Mouse (Mus musculus): ENCODE results near the gene Rmi1. TPM values are rescaled to one million over a fixed set of nuclear protein-coding genes. Genes with fewer than 3 reads are reported as not detected.

Rmi1 gene
- polyA plus RNA-seq, 1 experiment from 2014 or later, result 22.7 TPM

DNA sequence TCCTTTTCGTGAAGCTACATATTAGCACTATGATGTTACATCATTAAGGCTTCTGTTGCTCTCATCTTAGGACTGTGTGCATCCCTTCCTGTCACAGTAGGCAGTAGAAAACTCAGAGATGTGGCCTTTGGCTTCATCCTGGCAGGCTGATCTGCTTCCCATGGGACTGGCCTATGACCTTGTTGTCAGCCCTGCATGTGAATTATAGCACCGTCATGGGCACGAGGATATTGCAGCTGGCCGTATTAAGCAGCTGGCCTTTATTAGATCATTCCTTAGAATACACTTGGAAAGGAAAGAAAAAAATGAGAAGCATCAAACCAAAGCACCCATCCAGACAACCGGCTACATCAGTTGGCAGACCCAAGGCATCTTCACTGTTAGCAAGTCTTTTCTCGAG, 13.3 kb downstream of the Rmi1 start:
- H3K36me3 ChIP-seq (ENCODE audit: control insufficient read depth, insufficient read depth, low read length), result no peaks in the 10 kb centered on the region; the same call in 1 of the 2 replicates
- no peak overlapping the region for H3K9ac ChIP-seq (ENCODE audit: low read depth, low read length)
- H3K27me3 ChIP-seq (ENCODE audit: control insufficient read depth, insufficient read depth, low read length), result no peaks in the 10 kb centered on the region
- WGBS (ENCODE audit: insufficient replicate concordance), result 81% methylated on average over 6 of the region's 6 CpGs
- no peak overlapping the region for H3K4me3 ChIP-seq (ENCODE audit: low read depth, low read length)
- H3K4me1 ChIP-seq (ENCODE audit: control insufficient read depth, insufficient read depth, low read length), result no peaks in the 10 kb centered on the region
- H3K4me2 ChIP-seq, result no peak overlapping the region
- no peak overlapping the region for H3K27ac ChIP-seq (ENCODE audit: low read depth, low read length)
- H3K9me3 ChIP-seq (replicated peaks; ENCODE audit: control insufficient read depth, low read length), result no peaks in the 10 kb centered on the region
- ATAC-seq (replicated peaks; ENCODE audit: insufficient number of reproducible peaks, low FRiP score, low TSS enrichment), result no peak

- H3K27ac ChIP-seq (ENCODE audit: low read depth, low read length), result no peak overlapping the region
- H3K9ac ChIP-seq (ENCODE audit: low read depth, low read length), result no peak overlapping the region
- no peaks in the 10 kb centered on the region for H3K27me3 ChIP-seq (ENCODE audit: control insufficient read depth, insufficient read depth, low read length)
- no peaks in the 10 kb centered on the region for H3K36me3 ChIP-seq (ENCODE audit: control insufficient read depth, insufficient read depth, low read length)
- no peak overlapping the region for H3K4me2 ChIP-seq
- ATAC-seq (replicated peaks; ENCODE audit: insufficient number of reproducible peaks, low FRiP score, low TSS enrichment), result no peak
- no peaks in the 10 kb centered on the region for H3K9me3 ChIP-seq (replicated peaks; ENCODE audit: control insufficient read depth, low read length)
- no peaks in the 10 kb centered on the region for H3K4me1 ChIP-seq (ENCODE audit: control insufficient read depth, insufficient read depth, low read length)
- H3K4me3 ChIP-seq (ENCODE audit: low read depth, low read length), result no peak overlapping the region
- 82% methylated on average over 5 of the region's 5 CpGs for WGBS (ENCODE audit: insufficient replicate concordance)
These were observed 13.8 kb downstream of the Rmi1 start for GRCm38 (mm10) chr13:58415838-58416237.

DNA sequence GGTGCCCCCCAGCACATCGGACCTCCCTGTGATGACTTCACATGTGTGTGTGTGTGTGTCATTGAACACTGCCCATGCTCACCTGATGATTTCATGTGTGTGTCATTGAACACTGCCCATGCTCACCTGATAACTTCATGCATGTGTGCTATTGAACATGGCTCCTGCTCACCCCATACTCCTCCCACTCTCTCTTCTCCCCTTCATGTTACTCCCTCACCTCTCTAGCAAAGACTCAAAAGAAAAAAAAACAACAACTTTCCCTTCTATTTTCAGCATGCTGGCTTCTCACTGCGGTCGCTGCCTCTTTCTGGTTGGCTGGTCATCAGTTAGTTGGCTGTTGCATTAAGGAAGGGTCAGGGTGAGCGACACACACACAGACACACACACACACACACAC, 16.6 kb downstream of the Rmi1 start:
- Histone ChIP-seq H3K9me3 (replicated peaks; ENCODE audit: control insufficient read depth, low read length) (no peaks in the 10 kb centered on the region), H3K27ac (ENCODE audit: low read depth, low read length) (no peak overlapping the region)

DNA sequence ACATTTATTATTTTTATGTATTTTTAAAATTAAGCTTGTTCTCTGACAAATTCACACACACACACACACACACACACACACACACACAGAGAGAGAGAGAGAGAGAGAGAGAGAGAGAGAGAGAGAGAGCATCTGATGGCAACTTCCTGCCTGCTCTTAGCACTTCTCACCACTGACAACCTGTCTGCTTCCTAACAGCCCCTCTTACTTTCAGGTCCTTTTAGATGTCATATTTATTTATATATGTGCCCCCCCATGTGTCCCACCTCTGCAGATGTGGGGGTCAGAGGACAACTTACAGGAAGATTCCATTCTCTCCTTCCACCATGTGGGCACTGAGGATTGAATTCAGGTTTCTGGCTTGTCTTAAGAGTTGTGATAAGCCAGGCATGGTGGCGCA, 17.2 kb downstream of the Rmi1 start:
- Histone ChIP-seq H3K9ac (ENCODE audit: low read depth, low read length) (no peak overlapping the region), H3K36me3 (ENCODE audit: control insufficient read depth, insufficient read depth, low read length) (no peaks in the 10 kb centered on the region), H3K4me2 (no peak overlapping the region), H3K4me1 (ENCODE audit: control insufficient read depth, insufficient read depth, low read length) (0 out of 2 replicates have a peak, but pooled peaks cover 7% of the 10 kb centered on the region), H3K27me3 (ENCODE audit: control insufficient read depth, insufficient read depth, low read length) (no peaks in the 10 kb centered on the region), H3K27ac (ENCODE audit: low read depth, low read length) (no peak overlapping the region), H3K4me3 (ENCODE audit: low read depth, low read length) (no peak overlapping the region), H3K9me3 (replicated peaks; ENCODE audit: control insufficient read depth, low read length) (no peaks in the 10 kb centered on the region)
- WGBS (ENCODE audit: insufficient replicate concordance), result 86% methylated on average over 1 of the region's 1 CpGs
- ATAC-seq (replicated peaks; ENCODE audit: insufficient number of reproducible peaks, low FRiP score, low TSS enrichment), result no peak

More for the DNA sequence above, 16.6 kb downstream of the Rmi1 start:
- 82% methylated on average over 4 of the region's 4 CpGs for whole genome bisulfite sequencing (ENCODE audit: insufficient replicate concordance)
- Histone ChIP-seq H3K4me3 (ENCODE audit: low read depth, low read length) (no peak overlapping the region), H3K4me2 (no peak overlapping the region), H3K4me1 (ENCODE audit: control insufficient read depth, insufficient read depth, low read length) (0 out of 2 replicates have a peak, but pooled peaks cover 6% of the 10 kb centered on the region), H3K36me3 (ENCODE audit: control insufficient read depth, insufficient read depth, low read length) (no peaks in the 10 kb centered on the region), H3K27me3 (ENCODE audit: control insufficient read depth, insufficient read depth, low read length) (no peaks in the 10 kb centered on the region), H3K9ac (ENCODE audit: low read depth, low read length) (no peak overlapping the region)
- ATAC-seq (replicated peaks; ENCODE audit: insufficient number of reproducible peaks, low FRiP score, low TSS enrichment), result no peak

DNA sequence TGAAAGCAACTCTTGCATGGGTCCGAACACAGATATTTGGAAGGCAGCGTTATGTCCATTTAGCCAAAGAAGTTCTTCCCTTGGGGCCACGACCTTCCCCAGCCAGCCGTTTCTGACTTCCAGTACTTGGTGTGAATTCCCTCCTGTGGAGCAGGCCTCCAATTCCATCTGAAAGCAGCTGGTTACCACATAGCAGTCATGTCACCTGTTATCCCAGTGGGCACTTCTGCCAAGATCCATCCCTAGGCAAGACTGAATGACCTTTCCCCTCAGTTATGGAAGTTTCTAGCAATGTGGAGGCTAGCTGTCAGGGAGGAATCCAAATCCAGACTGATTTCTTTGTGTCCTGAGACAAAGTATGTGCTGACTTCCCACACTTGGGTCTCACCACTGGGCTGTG, 19.0 kb downstream of the Rmi1 start:
- 72% methylated on average over 4 of the region's 4 CpGs for WGBS (ENCODE audit: insufficient replicate concordance)
- Histone ChIP-seq H3K27me3 (ENCODE audit: control insufficient read depth, insufficient read depth, low read length) (no peaks in the 10 kb centered on the region), H3K4me2 (no peak overlapping the region), H3K36me3 (ENCODE audit: control insufficient read depth, insufficient read depth, low read length) (no peaks in the 10 kb centered on the region), H3K4me1 (ENCODE audit: control insufficient read depth, insufficient read depth, low read length) (0 out of 2 replicates have a peak, but pooled peaks cover 7% of the 10 kb centered on the region), H3K4me3 (ENCODE audit: low read depth, low read length) (no peak overlapping the region), H3K9ac (ENCODE audit: low read depth, low read length) (no peak overlapping the region), H3K27ac (ENCODE audit: low read depth, low read length) (no peak overlapping the region), H3K9me3 (replicated peaks; ENCODE audit: control insufficient read depth, low read length) (no peaks in the 10 kb centered on the region)
- no peak for ATAC-seq (replicated peaks; ENCODE audit: insufficient number of reproducible peaks, low FRiP score, low TSS enrichment)

DNA sequence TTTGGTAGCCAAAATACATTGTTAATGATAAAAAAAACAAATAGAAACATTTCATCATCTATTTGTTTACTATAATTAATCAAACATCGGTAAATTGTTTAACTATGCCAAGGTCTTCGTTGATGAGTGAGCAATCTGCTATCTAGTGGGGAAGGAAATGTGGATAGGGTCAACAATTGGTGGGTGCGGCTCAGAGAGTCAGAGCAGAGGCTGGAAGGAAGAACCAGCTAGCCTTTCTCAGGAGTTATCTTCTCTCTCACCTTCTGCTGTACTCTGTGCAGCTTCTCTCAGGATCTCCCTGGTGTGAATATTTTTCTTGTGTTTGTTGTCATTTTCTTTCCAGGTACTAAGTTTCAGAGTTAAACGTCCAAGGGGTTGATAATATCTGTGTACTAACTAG, 20.2 kb downstream of the Rmi1 start:
- no peak for ATAC-seq (replicated peaks; ENCODE audit: insufficient number of reproducible peaks, low FRiP score, low TSS enrichment)
- H3K27ac ChIP-seq (ENCODE audit: low read depth, low read length), result no peak overlapping the region
- 0 out of 2 replicates have a peak, but pooled peaks cover 7% of the 10 kb centered on the region for H3K4me1 ChIP-seq (ENCODE audit: control insufficient read depth, insufficient read depth, low read length)
- H3K36me3 ChIP-seq (ENCODE audit: control insufficient read depth, insufficient read depth, low read length), result no peaks in the 10 kb centered on the region
- no peaks in the 10 kb centered on the region for H3K27me3 ChIP-seq (ENCODE audit: control insufficient read depth, insufficient read depth, low read length)
- H3K9ac ChIP-seq (ENCODE audit: low read depth, low read length), result no peak overlapping the region
- no peaks in the 10 kb centered on the region for H3K9me3 ChIP-seq (replicated peaks; ENCODE audit: control insufficient read depth, low read length)
- no peak overlapping the region for H3K4me2 ChIP-seq
- no peak overlapping the region for H3K4me3 ChIP-seq (ENCODE audit: low read depth, low read length)
- 52% methylated on average over 4 of the region's 4 CpGs for WGBS (ENCODE audit: insufficient replicate concordance)

DNA sequence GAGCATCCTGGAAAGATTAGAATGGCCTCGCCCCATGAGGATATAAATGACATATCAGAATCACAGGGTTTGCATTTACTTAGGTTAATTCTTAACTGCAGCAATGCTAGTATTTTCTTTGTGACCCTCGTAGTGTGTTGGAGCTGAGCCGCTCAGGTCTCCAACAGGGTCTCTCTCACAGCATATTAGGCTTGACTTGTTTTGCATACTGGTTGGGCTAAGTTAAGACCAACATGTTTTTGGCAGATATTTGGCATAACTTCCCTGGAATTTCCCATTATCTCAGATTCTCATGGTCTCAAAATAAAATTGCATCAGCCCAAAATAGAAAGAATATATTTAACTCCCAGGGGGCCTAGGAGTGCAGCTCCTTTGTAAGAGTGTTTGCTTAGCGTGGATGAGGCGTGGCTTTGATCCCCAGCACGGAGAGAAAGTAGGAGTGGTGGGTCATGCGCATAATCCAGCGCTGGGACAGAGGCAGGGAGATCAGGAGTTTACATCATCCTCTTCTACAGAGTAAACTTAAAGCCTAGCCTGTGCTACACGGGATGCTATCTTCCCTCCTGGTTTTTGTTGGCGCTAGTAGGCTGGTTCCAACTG, 21.1 kb downstream of the Rmi1 start:
- ATAC-seq (replicated peaks; ENCODE audit: insufficient number of reproducible peaks, low FRiP score, low TSS enrichment), result no peak
- H3K4me2 ChIP-seq, result no peak overlapping the region

GRCm38 (mm10) chr13:58439716-58440115, 37.7 kb downstream of the Rmi1 start:
- Histone ChIP-seq H3K4me3 (ENCODE audit: low read depth, low read length) (no peak overlapping the region), H3K9ac (ENCODE audit: low read depth, low read length) (no peak overlapping the region), H3K27me3 (ENCODE audit: control insufficient read depth, insufficient read depth, low read length) (no peaks in the 10 kb centered on the region), H3K9me3 (replicated peaks; ENCODE audit: control insufficient read depth, low read length) (no peaks in the 10 kb centered on the region), H3K27ac (ENCODE audit: low read depth, low read length) (no peak overlapping the region), H3K4me2 (no peak overlapping the region), H3K36me3 (ENCODE audit: control insufficient read depth, insufficient read depth, low read length) (no peaks in the 10 kb centered on the region), H3K4me1 (ENCODE audit: control insufficient read depth, insufficient read depth, low read length) (no peaks in the 10 kb centered on the region)
- ATAC-seq (replicated peaks; ENCODE audit: insufficient number of reproducible peaks, low FRiP score, low TSS enrichment), result no peak
- 46% methylated on average over 2 of the region's 2 CpGs for WGBS (ENCODE audit: insufficient replicate concordance)

More for the DNA sequence above, 21.1 kb downstream of the Rmi1 start:
- Histone ChIP-seq H3K4me1 (ENCODE audit: control insufficient read depth, insufficient read depth, low read length) (0 out of 2 replicates have a peak, but pooled peaks cover 7% of the 10 kb centered on the region), H3K27me3 (ENCODE audit: control insufficient read depth, insufficient read depth, low read length) (no peaks in the 10 kb centered on the region), H3K36me3 (ENCODE audit: control insufficient read depth, insufficient read depth, low read length) (no peaks in the 10 kb centered on the region), H3K9ac (ENCODE audit: low read depth, low read length) (no peak overlapping the region), H3K27ac (ENCODE audit: low read depth, low read length) (no peak overlapping the region), H3K4me3 (ENCODE audit: low read depth, low read length) (no peak overlapping the region), H3K9me3 (replicated peaks; ENCODE audit: control insufficient read depth, low read length) (no peaks in the 10 kb centered on the region)
- WGBS (ENCODE audit: insufficient replicate concordance), result 55% methylated on average over 10 of the region's 10 CpGs

DNA sequence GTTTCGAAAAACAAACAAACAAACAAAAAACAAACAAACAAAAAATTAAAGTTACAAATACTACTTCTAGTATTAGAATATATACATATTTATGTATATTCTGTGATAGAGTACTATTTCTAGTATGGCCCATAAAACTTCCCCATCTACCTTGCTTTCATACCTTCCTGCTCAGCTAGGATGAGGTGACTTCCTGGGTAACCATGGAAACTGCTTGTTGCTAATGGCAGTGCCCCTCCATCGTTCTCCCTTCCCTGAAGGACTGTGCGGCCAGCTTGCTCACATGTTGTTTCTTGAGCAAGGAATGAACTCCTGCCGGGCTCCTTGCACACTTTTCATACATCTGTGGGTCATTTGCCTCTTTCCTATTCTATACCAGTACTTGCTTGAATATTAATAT, 41.3 kb downstream of the Rmi1 start:
- no peak for ATAC-seq (replicated peaks; ENCODE audit: insufficient number of reproducible peaks, low FRiP score, low TSS enrichment)
- Histone ChIP-seq H3K27me3 (ENCODE audit: control insufficient read depth, insufficient read depth, low read length) (no peaks in the 10 kb centered on the region), H3K36me3 (ENCODE audit: control insufficient read depth, insufficient read depth, low read length) (no peaks in the 10 kb centered on the region), H3K4me1 (ENCODE audit: control insufficient read depth, insufficient read depth, low read length) (no peaks in the 10 kb centered on the region), H3K4me2 (no peak overlapping the region), H3K4me3 (ENCODE audit: low read depth, low read length) (no peak overlapping the region), H3K27ac (ENCODE audit: low read depth, low read length) (no peak overlapping the region), H3K9me3 (replicated peaks; ENCODE audit: control insufficient read depth, low read length) (no peaks in the 10 kb centered on the region), H3K9ac (ENCODE audit: low read depth, low read length) (no peak overlapping the region)
- 70% methylated on average over 4 of the region's 4 CpGs for WGBS (ENCODE audit: insufficient replicate concordance)
